Mouse (Mus musculus) myocyte (in vitro differentiated cells): Measurements from ENCODE around the gene Klhl28. TPM values are rescaled to one million over a fixed set of nuclear protein-coding genes. Genes with fewer than 3 reads are reported as not detected.

Experiments
- H3K27me3 ChIP-seq: one replicate; pipeline ENCODE4 v1.6.1; 2011; ENCODE audit not compliant: control insufficient read depth, insufficient read depth, insufficient read length
- H3K36me3 ChIP-seq: one replicate; pipeline ENCODE4 v1.6.1; 2011; ENCODE audit not compliant: control insufficient read depth, insufficient read depth
- H3K4me2 ChIP-seq: one replicate; pipeline ENCODE4 v1.6.1; 2011; ENCODE audit warnings: low read depth, control low read depth
- H3K4me3 ChIP-seq: one replicate; pipeline ENCODE4 v1.5.1; 2011; ENCODE audit warnings: mild to moderate bottlenecking, control low read depth, moderate library complexity
- H3K79me2 ChIP-seq: one replicate; pipeline ENCODE4 v1.6.1; 2011; ENCODE audit not compliant: control insufficient read depth, insufficient read depth
- H3ac ChIP-seq: one replicate; pipeline ENCODE4 v1.6.1; 2011; ENCODE audit not compliant: control insufficient read depth, insufficient read length
- CEBPB ChIP-seq: IDR thresholded peaks from 2 replicates; pipeline ENCODE4 v1.6.1; 2011; ENCODE audit warnings: mild to moderate bottlenecking, moderate library complexity; ENCODE audit not compliant: poor library complexity, insufficient read depth, severe bottlenecking
- E2F4 ChIP-seq: IDR thresholded peaks from one replicate; pipeline ENCODE4 v1.6.1; 2011; ENCODE audit warnings: mild to moderate bottlenecking, control low read depth, moderate library complexity; ENCODE audit not compliant: insufficient read depth
- MAX ChIP-seq: IDR thresholded peaks from one replicate; pipeline ENCODE4 v1.6.1; 2011; ENCODE audit warnings: low read depth, mild to moderate bottlenecking, control low read depth
- MYOD1 ChIP-seq, 3 experiments: IDR thresholded peaks; one replicate each; pipeline ENCODE4 v1.6.1; 2011; ENCODE audit warnings: control low read depth in 2 of 3, low read depth in 2 of 3, mild to moderate bottlenecking in 2 of 3, moderate library complexity in 1 of 3; ENCODE audit not compliant: insufficient read length in 2 of 3, control insufficient read depth in 1 of 3
- MYOG ChIP-seq, 3 experiments: IDR thresholded peaks; one replicate each; pipeline ENCODE4 v1.6.1; 2011; ENCODE audit warnings: control low read depth in 2 of 3, low read depth in 2 of 3, mild to moderate bottlenecking in 2 of 3; ENCODE audit not compliant: insufficient read length in 2 of 3, control insufficient read depth in 1 of 3, insufficient read depth in 1 of 3
- POLR2A ChIP-seq: IDR thresholded peaks from one replicate; pipeline ENCODE4 v1.6.1; 2011; ENCODE audit warnings: low read depth, mild to moderate bottlenecking, control low read depth, moderate library complexity; ENCODE audit not compliant: insufficient read length
- POLR2AphosphoS2 ChIP-seq: IDR thresholded peaks from one replicate; pipeline ENCODE4 v1.6.1; 2011; ENCODE audit warnings: low read depth, control low read depth; ENCODE audit not compliant: insufficient read length
- REST ChIP-seq: IDR thresholded peaks from one replicate; pipeline ENCODE4 v1.6.1; 2011; ENCODE audit warnings: mild to moderate bottlenecking, control low read depth, moderate library complexity; ENCODE audit not compliant: insufficient read depth, insufficient read length
- SRF ChIP-seq: IDR thresholded peaks from one replicate; pipeline ENCODE4 v1.6.1; 2011; ENCODE audit warnings: low read depth; ENCODE audit not compliant: control insufficient read depth, insufficient read length
- TCF12 ChIP-seq: IDR thresholded peaks from one replicate; pipeline ENCODE4 v1.6.1; 2011; ENCODE audit warnings: mild to moderate bottlenecking, control low read depth; ENCODE audit not compliant: poor library complexity, insufficient read depth, severe bottlenecking
- TCF3 ChIP-seq: IDR thresholded peaks from one replicate; pipeline ENCODE4 v1.6.1; 2011; ENCODE audit warnings: low read depth, control low read depth; ENCODE audit not compliant: insufficient read length
- USF1 ChIP-seq: IDR thresholded peaks from one replicate; pipeline ENCODE4 v1.6.1; 2011; ENCODE audit warnings: low read depth, mild to moderate bottlenecking, control low read depth, moderate library complexity
- polyA plus RNA-seq: library from polyadenylated mRNA; unstranded; fragments of >200 nt; fragmentation: generic; extraction: Trizol; gene quantifications from one replicate; pipeline ENCODE4 v1.2.1, GENCODE M21; 2012; ENCODE audit warnings: missing spikeins

Klhl28 gene
- 1.9 TPM for polyA plus RNA-seq

GRCm38 (mm10) chr12:64965124-64966026 lies at the start of gene Klhl28, which contains the start of gene Togaram1:
Gene Klhl28 (minus strand): TSS chr12:64965534.
Gene Togaram1 (plus strand): TSS chr12:64965804.
- H3ac ChIP-seq, result peak within 1 kb of the TSS; percentile 24
- H3K4me2 ChIP-seq, result peak within 1 kb of the TSS; percentile 98
- H3K79me2 ChIP-seq, result peaks cover 88% of the 10 kb centered on the region
- peaks cover under 1% of the 10 kb centered on the region for H3K36me3 ChIP-seq
- H3K4me3 ChIP-seq, result peak within 1 kb of the TSS; percentile 95
- H3K27me3 ChIP-seq, result no peaks in the 10 kb centered on the region
- peak; percentile 80 for TF ChIP-seq POLR2A
- no peak for TF ChIP-seq TCF12
- peak; percentile 5 for TF ChIP-seq MAX
- no peak for TF ChIP-seq MYOD1 (IDR thresholded peaks at IDR 0.05; ENCODE audit: control insufficient read depth in 1 of 3, insufficient read length in 2 of 3, low read depth in 2 of 3)
- no peak for TF ChIP-seq MYOG (IDR thresholded peaks at IDR 0.05; ENCODE audit: control insufficient read depth in 1 of 3, insufficient read depth in 1 of 3, insufficient read length in 2 of 3, low read depth in 2 of 3)
- peak; percentile 74 for TF ChIP-seq POLR2AphosphoS2
- TF ChIP-seq SRF, result peak; percentile 77
- no peak for TF ChIP-seq CEBPB
- TF ChIP-seq USF1, result peak; percentile 99
- TF ChIP-seq TCF3, result no peak
- no peak for TF ChIP-seq E2F4
- TF ChIP-seq REST, result no peak

DNA sequence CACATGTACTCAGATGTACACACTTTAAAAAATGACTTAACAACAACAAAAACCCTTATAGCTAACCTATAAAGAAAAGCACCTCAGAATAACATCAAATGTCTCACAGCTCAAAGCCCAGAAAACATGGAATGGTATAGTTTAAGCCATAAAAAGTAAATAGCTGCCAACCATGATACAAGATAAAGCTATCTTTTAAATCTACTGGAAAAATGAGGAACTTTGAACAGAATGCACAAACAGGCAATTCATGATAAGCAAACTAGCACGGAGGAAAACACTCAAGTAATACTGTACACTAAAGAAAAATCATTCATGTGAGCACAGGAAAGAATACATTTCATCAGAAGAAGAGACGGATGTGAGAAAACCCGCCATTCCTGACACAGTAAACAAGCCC lies 42.4 kb upstream of the Klhl28 start:
- H3K27me3 ChIP-seq, result no peaks in the 10 kb centered on the region
- H3ac ChIP-seq, result no peak overlapping the region
- peaks cover 55% of the 10 kb centered on the region for H3K36me3 ChIP-seq
- H3K4me2 ChIP-seq, result no peak overlapping the region
- H3K4me3 ChIP-seq, result no peak overlapping the region
- no peak for TF ChIP-seq REST
- no peak for TF ChIP-seq TCF12
- no peak for TF ChIP-seq POLR2A
- no peak for TF ChIP-seq CEBPB
- no peak for TF ChIP-seq USF1
- no peak for TF ChIP-seq E2F4
- no peak for TF ChIP-seq SRF
- no peak for TF ChIP-seq MAX
- TF ChIP-seq TCF3, result no peak
- no peaks in the 10 kb centered on the region for H3K79me2 ChIP-seq

DNA sequence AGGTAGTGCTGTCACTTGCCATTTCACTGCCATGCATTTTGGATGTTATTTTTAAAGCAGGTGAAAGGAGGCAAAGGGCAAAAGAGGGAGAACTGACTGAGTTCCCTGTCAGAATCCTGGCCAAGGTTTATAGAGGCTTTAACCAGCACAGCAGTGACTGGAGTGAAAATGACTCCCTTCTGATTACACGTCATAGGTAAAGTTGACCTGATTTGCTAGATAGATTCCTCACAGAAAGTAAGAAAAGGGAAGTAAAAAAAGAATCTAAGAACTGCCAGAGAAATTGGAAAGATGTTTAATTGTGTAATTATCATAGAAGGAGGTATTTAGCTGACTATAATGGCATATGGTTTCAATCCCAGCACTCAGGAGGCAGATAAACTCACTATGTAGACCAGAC lies 12.2 kb upstream of the Klhl28 start:
- Histone ChIP-seq H3K36me3 (peaks cover 19% of the 10 kb centered on the region), H3K4me2 (no peak overlapping the region), H3ac (no peak overlapping the region), H3K27me3 (no peaks in the 10 kb centered on the region), H3K4me3 (no peak overlapping the region), H3K79me2 (peaks cover 43% of the 10 kb centered on the region)
- TF ChIP-seq MYOG (IDR thresholded peaks at IDR 0.05; ENCODE audit: control insufficient read depth in 1 of 3, insufficient read depth in 1 of 3, insufficient read length in 2 of 3, low read depth in 2 of 3) (no peak), USF1 (no peak), POLR2A (no peak), TCF3 (no peak), MAX (no peak), POLR2AphosphoS2 (no peak), E2F4 (no peak), TCF12 (no peak), SRF (no peak), CEBPB (no peak), REST (no peak), MYOD1 (IDR thresholded peaks at IDR 0.05; ENCODE audit: control insufficient read depth in 1 of 3, insufficient read length in 2 of 3, low read depth in 2 of 3) (no peak)

DNA sequence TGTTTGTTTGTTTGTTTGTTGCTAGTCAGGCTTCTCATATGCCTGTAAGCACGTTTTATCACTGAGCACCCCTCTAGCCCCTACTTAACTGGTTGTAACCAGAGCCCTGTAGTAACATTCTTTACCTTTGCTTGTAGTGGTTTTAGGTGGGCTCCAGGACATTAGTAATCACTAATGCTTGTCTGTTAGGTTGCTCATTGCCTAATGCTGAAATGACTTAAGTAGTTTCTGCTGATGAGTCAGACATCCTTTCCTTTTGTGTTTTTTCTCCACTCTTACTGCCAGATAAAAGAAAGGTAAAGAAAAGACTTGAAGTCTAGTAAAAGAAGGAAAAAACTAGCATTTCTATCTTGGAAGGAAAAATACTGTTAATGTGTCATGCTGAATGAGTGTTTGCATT lies 10.9 kb upstream of the Klhl28 start:
- H3K4me3 ChIP-seq, result no peak overlapping the region
- peaks cover 55% of the 10 kb centered on the region for H3K79me2 ChIP-seq
- peaks cover 8% of the 10 kb centered on the region for H3K36me3 ChIP-seq
- no peak overlapping the region for H3ac ChIP-seq
- H3K27me3 ChIP-seq, result no peaks in the 10 kb centered on the region
- TF ChIP-seq TCF3 (no peak), MYOD1 (IDR thresholded peaks at IDR 0.05; ENCODE audit: control insufficient read depth in 1 of 3, insufficient read length in 2 of 3, low read depth in 2 of 3) (no peak), SRF (no peak), USF1 (no peak), POLR2AphosphoS2 (no peak), MAX (no peak), POLR2A (no peak), TCF12 (no peak), E2F4 (no peak), CEBPB (no peak), MYOG (IDR thresholded peaks at IDR 0.05; ENCODE audit: control insufficient read depth in 1 of 3, insufficient read depth in 1 of 3, insufficient read length in 2 of 3, low read depth in 2 of 3) (no peak), REST (no peak)
- H3K4me2 ChIP-seq, result no peak overlapping the region
